Mouse (Mus musculus): ENCODE data around the gene Lrig2. TPM values are rescaled to one million over a fixed set of nuclear protein-coding genes. Genes with fewer than 3 reads are reported as not detected.

The Lrig2 gene
- total RNA-seq, 1 experiment: 21.7 TPM

- Histone ChIP-seq H3K36me3 (ENCODE audit: control insufficient read depth, insufficient read depth, low read length, poor library complexity, severe bottlenecking) (no peaks in the 10 kb centered on the region), H3K4me3 (ENCODE audit: insufficient read depth in 1 of 2, low read depth in 1 of 2, low read length in 2 of 2, poor library complexity in 1 of 2, severe bottlenecking in 1 of 2) (no peak overlapping the region), H3K9me3 (ENCODE audit: control insufficient read depth, insufficient read depth, low read depth, low read length) (no peaks in the 10 kb centered on the region), H3K27ac (ENCODE audit: insufficient read depth, low read depth, low read length, poor library complexity, severe bottlenecking) (no peak overlapping the region), H3K9ac (ENCODE audit: insufficient read depth, low read depth, low read length, poor library complexity, severe bottlenecking) (no peak overlapping the region), H3K4me1 (ENCODE audit: control insufficient read depth in 2 of 2, insufficient read depth in 2 of 2, low read length in 2 of 2, poor library complexity in 1 of 2) (no peaks in the 10 kb centered on the region)
- in situ Hi-C loops (cut with MboI; ENCODE audit: low sequenced_read_pairs in 2 of 2, unreplicated experiment in 2 of 2): no loop called here
- DNase-seq (ENCODE audit: low read depth, low spot score): no peak
- TF ChIP-seq CHD2 (IDR thresholded peaks at IDR 0.05; ENCODE audit: low read depth, low read length): no peak
- TF ChIP-seq MAFK (IDR thresholded peaks at IDR 0.05; ENCODE audit: insufficient read depth, low read depth, low read length): no peak
- TF ChIP-seq HCFC1 (IDR thresholded peaks at IDR 0.05; ENCODE audit: borderline replicate concordance, insufficient read depth, low read length): no peak
- no peak for TF ChIP-seq ZNF384 (IDR thresholded peaks at IDR 0.05; ENCODE audit: low read depth, low read length)
- TF ChIP-seq ZC3H11A (IDR thresholded peaks at IDR 0.05; ENCODE audit: borderline replicate concordance, low read depth, low read length): no peak
Measured at GRCm38 (mm10) chr3:104400126-104400525, 111.6 kb downstream of the Lrig2 start.

GRCm38 (mm10) chr3:104399296-104400045 lies 112.2 kb downstream of the Lrig2 start:
- Histone ChIP-seq H3K27ac (ENCODE audit: insufficient read depth, low read depth, low read length, poor library complexity, severe bottlenecking) (no peak overlapping the region), H3K36me3 (ENCODE audit: control insufficient read depth, insufficient read depth, low read length, poor library complexity, severe bottlenecking) (no peaks in the 10 kb centered on the region), H3K4me1 (ENCODE audit: control insufficient read depth in 2 of 2, insufficient read depth in 2 of 2, low read length in 2 of 2, poor library complexity in 1 of 2) (no peaks in the 10 kb centered on the region), H3K9me3 (ENCODE audit: control insufficient read depth, insufficient read depth, low read depth, low read length) (no peaks in the 10 kb centered on the region), H3K9ac (ENCODE audit: insufficient read depth, low read depth, low read length, poor library complexity, severe bottlenecking) (no peak overlapping the region), H3K4me3 (ENCODE audit: insufficient read depth in 1 of 2, low read depth in 1 of 2, low read length in 2 of 2, poor library complexity in 1 of 2, severe bottlenecking in 1 of 2) (no peak overlapping the region)
- in situ Hi-C loops (cut with MboI; ENCODE audit: low sequenced_read_pairs in 2 of 2, unreplicated experiment in 2 of 2): no loop called here
- no peak for TF ChIP-seq CHD2 (IDR thresholded peaks at IDR 0.05; ENCODE audit: low read depth, low read length)
- no peak for TF ChIP-seq HCFC1 (IDR thresholded peaks at IDR 0.05; ENCODE audit: borderline replicate concordance, insufficient read depth, low read length)
- no peak for TF ChIP-seq ZNF384 (IDR thresholded peaks at IDR 0.05; ENCODE audit: low read depth, low read length)
- TF ChIP-seq ZC3H11A (IDR thresholded peaks at IDR 0.05; ENCODE audit: borderline replicate concordance, low read depth, low read length): no peak
- TF ChIP-seq MAFK (IDR thresholded peaks at IDR 0.05; ENCODE audit: insufficient read depth, low read depth, low read length): no peak
- DNase-seq (ENCODE audit: low read depth, low spot score): no peak

- Histone ChIP-seq H3K4me3 (ENCODE audit: insufficient read depth in 1 of 2, low read depth in 1 of 2, low read length in 2 of 2, poor library complexity in 1 of 2, severe bottlenecking in 1 of 2) (no peak overlapping the region), H3K4me1 (ENCODE audit: control insufficient read depth in 2 of 2, insufficient read depth in 2 of 2, low read length in 2 of 2, poor library complexity in 1 of 2) (no peaks in the 10 kb centered on the region), H3K9ac (ENCODE audit: insufficient read depth, low read depth, low read length, poor library complexity, severe bottlenecking) (no peak overlapping the region), H3K9me3 (ENCODE audit: control insufficient read depth, insufficient read depth, low read depth, low read length) (no peaks in the 10 kb centered on the region), H3K36me3 (ENCODE audit: control insufficient read depth, insufficient read depth, low read length, poor library complexity, severe bottlenecking) (no peaks in the 10 kb centered on the region), H3K27ac (ENCODE audit: insufficient read depth, low read depth, low read length, poor library complexity, severe bottlenecking) (no peak overlapping the region)
- in situ Hi-C loops (cut with MboI; ENCODE audit: low sequenced_read_pairs in 2 of 2, unreplicated experiment in 2 of 2): no loop called here
- TF ChIP-seq ZC3H11A (IDR thresholded peaks at IDR 0.05; ENCODE audit: borderline replicate concordance, low read depth, low read length) (no peak), CHD2 (IDR thresholded peaks at IDR 0.05; ENCODE audit: low read depth, low read length) (no peak), MAFK (IDR thresholded peaks at IDR 0.05; ENCODE audit: insufficient read depth, low read depth, low read length) (no peak), HCFC1 (IDR thresholded peaks at IDR 0.05; ENCODE audit: borderline replicate concordance, insufficient read depth, low read length) (no peak), ZNF384 (IDR thresholded peaks at IDR 0.05; ENCODE audit: low read depth, low read length) (no peak)
- DNase-seq (ENCODE audit: low read depth, low spot score): no peak
Measured at GRCm38 (mm10) chr3:104397316-104397715, 114.4 kb downstream of the Lrig2 start.

DNA sequence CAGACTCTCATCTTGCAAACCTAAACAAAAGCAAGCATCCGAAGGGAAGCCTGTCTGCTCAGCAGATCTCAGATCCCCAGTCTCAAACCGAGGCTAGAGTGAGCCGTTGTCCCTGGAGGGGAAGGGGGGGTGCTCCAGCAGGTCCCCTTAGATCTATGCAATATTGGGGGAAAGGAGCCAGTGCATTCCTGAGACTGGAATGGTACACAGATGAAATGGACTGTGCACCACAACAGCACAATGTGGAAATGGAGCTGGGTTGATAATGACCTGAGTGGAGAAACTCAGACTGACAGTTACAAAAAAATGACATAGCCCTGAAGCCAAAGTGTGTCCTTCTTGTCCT lies 115.0 kb downstream of the Lrig2 start:
- no peaks in the 10 kb centered on the region for H3K9me3 ChIP-seq (ENCODE audit: control insufficient read depth, insufficient read depth, low read depth, low read length)
- no peaks in the 10 kb centered on the region for H3K36me3 ChIP-seq (ENCODE audit: control insufficient read depth, insufficient read depth, low read length, poor library complexity, severe bottlenecking)
- H3K9ac ChIP-seq (ENCODE audit: insufficient read depth, low read depth, low read length, poor library complexity, severe bottlenecking): no peak overlapping the region
- in situ Hi-C loops (cut with MboI; ENCODE audit: low sequenced_read_pairs in 2 of 2, unreplicated experiment in 2 of 2): no loop called here
- TF ChIP-seq HCFC1 (IDR thresholded peaks at IDR 0.05; ENCODE audit: borderline replicate concordance, insufficient read depth, low read length) (no peak), ZNF384 (IDR thresholded peaks at IDR 0.05; ENCODE audit: low read depth, low read length) (no peak), ZC3H11A (IDR thresholded peaks at IDR 0.05; ENCODE audit: borderline replicate concordance, low read depth, low read length) (no peak), CHD2 (IDR thresholded peaks at IDR 0.05; ENCODE audit: low read depth, low read length) (no peak), MAFK (IDR thresholded peaks at IDR 0.05; ENCODE audit: insufficient read depth, low read depth, low read length) (no peak)
- no peak overlapping the region for H3K27ac ChIP-seq (ENCODE audit: insufficient read depth, low read depth, low read length, poor library complexity, severe bottlenecking)
- no peaks in the 10 kb centered on the region for H3K4me1 ChIP-seq (ENCODE audit: control insufficient read depth in 2 of 2, insufficient read depth in 2 of 2, low read length in 2 of 2, poor library complexity in 1 of 2)
- no peak overlapping the region for H3K4me3 ChIP-seq (ENCODE audit: insufficient read depth in 1 of 2, low read depth in 1 of 2, low read length in 2 of 2, poor library complexity in 1 of 2, severe bottlenecking in 1 of 2)
- no peak for DNase-seq (ENCODE audit: low read depth, low spot score)
